Mouse (Mus musculus) thymus, postnatal 14 days (tissue): ENCODE measurements around the gene Mrpl58.

Experiments
- DNase-seq: peaks from one replicate; pipeline ENCODE4 v3.0.0; 2021

The Mrpl58 gene

DNA sequence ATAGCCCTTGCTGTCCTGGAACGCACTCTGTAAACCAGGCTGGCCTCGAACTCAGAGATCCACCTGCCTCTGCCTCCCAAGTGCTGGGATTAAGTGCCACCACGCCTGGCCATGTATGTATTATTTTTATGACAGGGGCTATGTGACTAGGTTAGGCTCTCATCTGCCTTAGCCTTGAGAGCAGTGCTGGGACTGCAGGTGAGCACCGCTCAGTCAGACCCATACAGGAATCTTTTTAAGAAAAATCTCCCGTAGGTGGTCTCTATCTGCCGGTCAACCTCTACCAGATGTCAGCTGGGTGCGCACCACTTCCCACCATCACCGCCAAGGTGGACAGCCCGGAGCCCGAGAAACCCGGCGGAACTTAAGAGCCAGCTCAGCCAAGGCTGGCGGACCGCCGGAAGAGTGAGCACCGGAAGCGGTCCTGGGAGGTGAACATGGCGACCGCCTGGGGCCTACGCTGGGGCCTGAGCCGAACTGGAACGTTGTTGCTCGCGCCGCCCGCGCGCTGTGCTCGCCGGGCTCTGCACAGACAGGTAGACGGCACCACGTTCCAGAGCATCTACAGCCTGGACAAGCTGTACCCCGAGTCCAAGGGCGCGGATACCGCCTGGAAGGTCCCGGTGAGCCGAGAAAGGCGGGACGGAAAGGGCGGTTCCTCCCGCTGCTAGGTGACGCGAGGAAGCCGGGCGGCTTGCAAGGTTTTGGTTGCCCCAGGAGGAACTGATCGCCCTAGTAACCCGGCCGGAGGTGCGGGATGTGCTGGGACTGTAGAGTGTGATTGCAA, at the start of gene Mrpl58:
Gene Mrpl58 (plus strand): TSS at position 415 of the 787 bp plus-strand sequence.
- peak; percentile 86 for DNase-seq

DNA sequence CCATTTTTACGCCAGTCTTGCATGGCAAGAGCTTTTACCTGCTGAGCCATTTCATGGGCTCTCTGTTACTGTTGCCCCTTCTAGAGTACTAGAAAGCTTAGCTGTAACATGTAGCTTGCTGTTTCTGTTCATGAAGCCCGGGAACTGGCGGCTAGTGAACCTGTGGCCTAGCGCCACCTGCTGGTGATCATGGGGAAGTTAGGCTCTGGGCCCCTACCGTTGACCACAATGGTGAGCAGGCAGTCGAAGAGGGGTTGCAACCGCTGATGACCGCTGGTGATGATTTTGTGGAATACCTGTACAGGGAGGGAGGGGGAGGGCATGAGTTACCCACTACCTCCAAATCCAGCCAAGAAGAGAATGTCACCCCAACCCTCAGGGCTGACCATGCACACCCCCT, 49.4 kb upstream of the Mrpl58 start:
- peak; percentile 69 for DNase-seq

DNA sequence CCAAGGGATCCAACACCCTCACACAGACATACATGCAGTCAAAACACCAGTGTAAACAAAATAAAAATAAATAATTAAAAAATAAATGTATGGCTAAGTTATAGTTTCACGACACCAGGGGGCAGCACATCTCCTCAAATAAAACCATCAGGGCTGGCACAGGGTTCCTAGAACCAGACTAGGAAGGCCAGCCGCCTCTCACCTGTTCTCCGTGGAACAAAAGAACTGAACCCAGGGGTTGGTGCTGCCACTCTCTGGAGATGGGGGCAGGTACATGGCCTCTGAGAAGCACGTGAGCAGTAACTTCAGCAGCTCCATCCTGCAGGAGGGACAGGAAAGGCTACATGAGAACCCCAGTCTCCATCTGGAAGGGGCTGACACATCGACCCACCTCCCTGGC, 45.1 kb upstream of the Mrpl58 start:
- peak; percentile 84 for DNase-seq

DNA sequence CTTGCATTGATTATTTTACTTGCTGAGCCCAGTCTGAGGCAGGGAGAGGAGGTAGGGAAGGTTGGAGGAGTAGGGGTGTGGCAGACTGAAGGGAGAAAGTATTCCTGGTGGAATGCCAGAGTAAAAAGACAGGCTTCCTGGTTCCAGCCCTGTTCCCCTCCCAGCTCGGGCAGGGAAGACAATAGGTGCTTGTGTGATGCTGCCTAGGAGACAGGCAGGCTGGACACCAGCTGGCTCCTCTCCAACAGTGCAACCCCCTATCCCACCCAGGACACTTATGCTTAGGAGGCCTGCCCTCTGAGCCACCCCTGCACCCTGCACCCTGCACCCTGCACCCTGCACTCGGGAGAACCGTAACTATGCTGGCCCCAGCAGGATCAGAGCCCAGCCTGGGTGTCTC, 44.3 kb upstream of the Mrpl58 start:
- no peak for DNase-seq

DNA sequence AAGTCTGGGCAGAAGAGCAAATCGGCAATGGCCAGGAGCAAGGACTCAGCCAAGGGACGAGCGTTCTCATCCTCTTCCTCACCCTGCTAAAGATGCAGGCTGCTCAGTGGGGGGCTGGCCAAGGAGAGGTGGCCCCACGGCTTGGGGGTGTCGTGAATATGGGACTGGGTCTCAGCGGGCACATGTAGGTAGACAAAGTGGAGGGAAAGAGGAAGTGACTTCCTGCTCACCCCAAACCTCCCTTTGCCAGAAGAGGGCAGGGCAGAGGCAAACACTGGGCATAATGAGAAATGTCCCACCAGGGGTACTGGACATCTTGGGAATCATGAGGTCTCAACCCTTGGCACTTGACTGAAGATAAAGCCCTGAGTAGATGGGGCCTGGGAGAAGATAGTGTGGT, 43.8 kb upstream of the Mrpl58 start:
- DNase-seq = peak; percentile 70

DNA sequence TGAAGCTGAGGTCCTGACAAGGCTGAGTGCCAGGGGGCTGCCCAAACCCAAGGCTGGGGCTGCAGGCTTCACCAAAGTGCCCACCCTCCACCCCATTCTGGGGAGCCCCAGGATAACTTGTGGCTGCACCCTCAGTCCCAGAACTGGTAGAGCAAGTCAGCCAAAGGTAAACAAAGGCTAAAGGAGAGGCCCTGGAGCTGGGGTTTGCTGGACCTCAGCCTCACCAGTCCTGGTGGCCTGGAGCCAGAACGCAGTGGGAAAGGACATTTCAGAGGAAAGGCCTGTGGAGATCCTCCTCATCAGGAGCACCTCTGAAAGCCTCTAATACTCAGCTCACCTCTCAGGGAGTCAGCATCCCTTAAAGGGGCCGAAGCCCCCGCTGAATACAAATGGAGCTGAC, 39.4 kb upstream of the Mrpl58 start:
- DNase-seq = no peak

DNA sequence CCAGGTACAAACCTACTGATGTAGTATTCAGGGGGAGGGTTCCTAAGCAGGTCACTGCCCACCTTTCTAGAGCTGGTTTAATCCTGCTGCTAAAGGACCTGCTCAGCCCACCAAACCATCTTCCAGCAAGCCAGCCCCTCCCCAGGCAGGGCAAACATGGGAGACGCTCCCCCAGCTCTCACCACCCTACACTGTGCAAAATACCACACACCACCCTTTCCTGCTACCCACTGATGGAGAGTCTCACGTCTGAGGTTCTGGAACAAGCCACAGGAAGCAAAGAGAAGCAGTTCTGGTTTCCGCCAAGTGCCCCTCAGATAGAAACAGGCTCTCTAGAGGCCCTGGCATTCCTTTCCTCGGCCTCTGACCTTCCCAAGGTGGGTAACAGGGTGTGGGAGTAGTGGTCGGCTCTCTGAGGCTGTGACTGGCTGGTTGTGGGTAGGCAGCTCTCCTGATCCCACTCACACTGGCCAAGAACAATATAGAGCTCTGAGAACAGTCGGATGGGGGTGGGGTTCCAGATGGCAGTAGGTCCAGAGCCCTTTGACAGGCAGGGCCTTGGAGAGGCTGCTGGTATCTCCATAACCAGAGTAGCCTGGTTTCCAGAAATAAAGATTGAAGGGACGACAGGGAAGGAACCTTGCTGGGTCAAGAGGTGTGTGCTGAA, 37.4 kb upstream of the Mrpl58 start:
- no peak for DNase-seq

DNA sequence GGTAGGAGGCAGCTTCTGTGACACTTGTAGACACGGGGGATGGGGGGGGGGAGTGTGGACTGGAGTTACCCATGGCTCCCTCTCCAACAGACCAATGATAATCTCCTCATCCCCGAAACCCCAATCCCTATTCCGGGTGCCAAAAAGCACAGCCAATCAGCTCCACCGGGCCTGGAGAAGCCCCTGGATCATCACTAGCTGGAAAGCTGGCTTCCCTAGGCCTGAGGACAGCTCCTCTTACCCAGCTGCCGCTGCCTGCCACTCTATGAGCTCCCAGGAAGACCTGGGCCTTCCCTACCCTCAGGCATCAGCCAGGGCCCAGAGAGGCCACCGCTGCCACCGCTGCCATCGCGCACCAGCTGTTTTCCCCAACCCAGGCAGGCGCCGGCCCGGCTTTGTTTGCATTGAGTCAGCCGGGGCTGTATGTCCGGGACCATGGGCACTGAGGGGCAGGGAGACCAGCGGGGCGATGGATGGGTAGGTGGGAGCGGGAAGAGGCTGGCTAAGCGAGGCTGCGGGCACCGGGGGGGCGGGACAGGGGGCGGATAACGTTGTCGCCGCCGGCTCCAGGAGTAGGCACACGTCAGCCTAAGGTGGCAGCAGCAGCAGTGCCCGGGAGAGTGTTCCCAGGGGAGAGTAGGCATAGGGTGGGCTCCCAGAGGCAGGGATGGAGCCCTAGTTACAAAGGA, 36.7 kb upstream of the Mrpl58 start:
- peak; percentile 53 for DNase-seq

DNA sequence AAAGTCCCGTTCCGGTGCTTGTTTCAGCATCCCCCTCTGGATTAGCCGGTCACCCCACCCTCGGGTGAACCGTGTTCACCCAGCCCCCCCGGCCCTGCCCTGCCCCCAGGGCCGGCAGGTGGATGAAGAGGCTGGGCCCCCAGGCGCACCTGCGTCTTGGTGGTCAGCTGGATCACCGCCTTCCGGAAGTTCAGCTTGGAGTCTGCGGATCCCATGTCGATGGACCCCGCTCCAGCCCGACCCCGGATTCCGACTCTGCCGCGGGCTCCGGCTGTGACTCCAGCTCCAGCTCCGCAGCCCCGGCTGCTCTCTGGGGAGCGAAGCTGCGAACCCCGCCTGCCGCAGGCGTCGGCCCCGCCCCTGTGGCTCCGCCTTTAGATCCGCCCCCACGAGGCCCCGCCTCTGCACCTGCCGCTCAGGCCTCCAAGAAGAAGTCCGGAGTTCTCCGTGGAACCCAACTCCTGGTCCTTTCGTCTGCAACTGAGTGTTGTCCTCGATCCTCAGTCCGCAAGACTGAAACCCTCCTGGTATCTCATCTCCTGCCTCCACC, 36.1 kb upstream of the Mrpl58 start, which contains the start of gene Hid1:
Gene Hid1 (minus strand): TSS at position 362 of the 550 bp plus-strand sequence.
- DNase-seq = peak; percentile 94

DNA sequence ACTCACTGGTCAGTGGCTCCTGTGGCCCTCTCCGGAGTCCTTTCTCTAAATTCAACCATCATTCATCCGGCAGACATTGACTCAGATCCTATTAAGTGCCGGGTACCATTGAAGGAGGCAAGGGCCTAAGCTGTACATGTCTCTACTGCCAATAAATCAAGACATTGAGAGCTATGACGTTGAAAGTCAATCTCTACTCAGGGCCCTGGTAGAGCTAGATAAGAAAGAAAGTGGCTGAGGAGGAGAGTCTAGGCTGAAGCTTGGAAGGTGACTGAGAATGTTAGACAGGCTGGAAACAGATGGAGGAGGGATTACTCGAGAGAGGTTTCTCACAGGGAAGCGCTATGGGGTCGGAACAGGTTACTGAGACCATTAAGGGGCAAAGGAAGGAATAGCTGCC, 33.2 kb upstream of the Mrpl58 start:
- no peak for DNase-seq

DNA sequence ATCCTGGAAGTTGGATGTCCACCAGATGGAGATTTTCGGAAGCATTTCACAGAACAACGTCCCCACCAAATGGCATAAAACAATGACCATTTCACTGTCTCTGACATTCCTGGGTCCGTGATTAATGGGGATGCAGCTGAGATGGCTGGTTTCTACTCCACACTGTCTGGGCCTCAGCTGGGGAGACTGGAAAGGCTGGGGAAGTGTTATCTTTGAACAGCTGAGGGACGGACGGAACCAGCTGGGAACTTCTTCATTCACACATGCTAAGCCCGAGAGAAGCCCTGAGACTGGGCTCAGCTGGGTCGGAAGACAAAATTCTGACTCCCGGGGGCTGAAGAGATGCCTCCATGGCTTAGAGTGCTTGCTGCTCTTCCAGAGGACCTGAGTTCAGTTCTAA, 32.2 kb upstream of the Mrpl58 start:
- DNase-seq = no peak

DNA sequence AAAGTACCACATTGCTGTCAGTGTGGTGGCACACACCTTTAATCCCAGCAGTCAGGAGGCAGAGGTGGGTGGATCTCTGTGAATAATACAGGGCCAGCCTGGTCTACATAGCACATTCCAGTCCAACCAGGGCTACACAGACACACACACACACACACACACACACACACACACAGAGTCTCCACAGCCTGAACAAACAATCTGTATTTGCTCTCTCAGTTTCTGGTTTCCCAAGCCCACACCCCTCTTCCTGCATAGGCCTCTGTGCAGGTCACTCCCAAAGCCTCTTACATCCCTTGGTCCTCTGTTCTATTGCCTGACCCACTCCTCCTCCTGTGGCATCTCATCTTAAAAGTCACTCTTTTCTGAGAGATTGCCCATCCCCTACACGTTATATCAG, 31.5 kb upstream of the Mrpl58 start:
- no peak for DNase-seq

DNA sequence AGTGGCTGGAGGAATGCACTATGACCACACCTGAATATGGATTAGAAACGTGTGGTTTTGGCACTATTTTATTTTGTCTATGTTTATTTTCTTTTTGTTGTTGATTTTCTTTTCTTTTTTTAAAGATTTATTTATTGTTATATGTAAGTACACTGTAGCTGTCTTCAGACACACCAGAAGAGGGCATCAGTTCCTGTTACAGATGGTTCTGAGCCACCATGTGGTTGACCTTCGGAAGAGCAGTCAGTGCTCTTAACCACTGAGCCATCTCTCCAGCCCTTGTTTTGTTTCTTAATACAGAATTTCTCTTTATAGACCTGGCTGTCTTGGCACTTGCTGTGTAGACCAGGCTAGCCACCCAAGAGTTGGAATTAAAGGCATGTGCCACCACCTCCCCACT, 30.8 kb upstream of the Mrpl58 start:
- DNase-seq = no peak

DNA sequence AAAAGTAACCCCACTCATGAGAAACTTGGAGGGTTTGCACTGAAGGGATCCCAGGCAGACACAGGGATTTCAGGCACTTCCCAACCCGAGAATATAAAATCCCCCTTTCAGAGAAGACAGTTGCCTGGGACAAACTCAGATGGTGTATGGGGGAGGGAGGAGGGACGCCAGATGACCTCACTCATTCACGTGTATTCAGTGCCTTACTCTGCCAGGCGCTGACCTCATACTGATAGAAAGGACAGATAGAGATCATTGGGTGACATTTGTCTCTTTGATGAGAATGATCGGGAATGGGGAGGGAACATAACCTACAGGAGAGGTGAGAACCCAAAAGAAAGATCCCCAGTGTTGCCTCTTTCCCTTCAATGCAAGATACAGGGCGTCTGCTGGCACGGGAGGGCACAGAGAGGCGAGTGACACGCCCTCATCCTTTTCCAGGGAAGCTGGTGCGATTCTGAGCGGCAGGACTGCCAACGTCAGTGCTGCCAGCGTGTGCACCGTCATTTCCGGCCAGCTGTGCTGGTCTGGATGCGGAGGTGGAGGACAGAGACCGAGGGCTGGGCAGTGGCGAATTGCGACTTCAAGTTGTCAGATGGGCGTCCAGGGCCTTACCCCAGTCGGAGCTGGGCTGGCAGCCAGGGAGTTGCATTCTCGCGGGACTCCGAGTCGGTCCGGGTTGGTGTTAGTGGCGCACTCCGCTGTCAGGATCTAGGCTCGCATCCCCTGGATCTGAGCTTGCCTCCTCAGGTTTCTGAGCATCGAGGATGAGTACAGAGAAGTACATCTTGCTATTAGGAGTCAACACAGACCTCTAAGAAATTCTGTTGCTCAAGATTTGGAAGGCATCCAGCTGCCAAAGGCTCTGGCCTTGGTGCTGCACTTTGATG, 29.5 kb upstream of the Mrpl58 start:
- DNase-seq = no peak

DNA sequence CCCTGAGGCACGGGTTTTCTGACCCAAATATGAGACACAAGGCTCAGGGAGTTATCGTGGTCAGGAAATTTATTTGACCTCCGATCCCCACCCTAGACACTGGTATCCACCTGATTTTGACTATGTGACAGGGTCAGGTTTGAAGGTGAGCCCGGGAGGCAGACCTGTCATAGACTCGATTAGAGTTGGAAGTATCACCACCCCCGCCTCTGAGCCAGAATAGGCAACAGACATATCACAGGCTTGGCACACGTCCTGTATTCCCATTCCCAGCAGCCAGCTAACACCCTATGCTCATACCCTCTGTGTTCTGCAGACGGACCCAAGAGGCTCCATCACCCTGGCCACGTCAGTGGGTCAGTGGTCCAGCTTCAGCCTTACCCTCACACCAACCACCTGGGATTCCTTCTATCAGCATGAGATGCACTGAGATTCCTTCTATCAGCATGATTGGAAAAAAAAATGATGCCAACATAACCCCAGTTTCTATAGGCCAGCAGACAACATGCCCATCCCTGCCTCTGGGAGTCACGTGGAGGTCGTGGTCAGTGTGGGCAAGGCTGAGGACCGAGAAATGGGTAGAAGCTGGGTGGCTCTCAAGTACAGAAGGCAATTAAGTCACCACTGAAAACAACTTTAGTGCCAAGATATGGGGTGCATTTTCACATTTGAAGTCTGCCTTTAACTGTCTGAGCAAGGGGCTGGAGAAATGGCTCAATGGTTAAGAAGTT, 28.7 kb upstream of the Mrpl58 start:
- no peak for DNase-seq

DNA sequence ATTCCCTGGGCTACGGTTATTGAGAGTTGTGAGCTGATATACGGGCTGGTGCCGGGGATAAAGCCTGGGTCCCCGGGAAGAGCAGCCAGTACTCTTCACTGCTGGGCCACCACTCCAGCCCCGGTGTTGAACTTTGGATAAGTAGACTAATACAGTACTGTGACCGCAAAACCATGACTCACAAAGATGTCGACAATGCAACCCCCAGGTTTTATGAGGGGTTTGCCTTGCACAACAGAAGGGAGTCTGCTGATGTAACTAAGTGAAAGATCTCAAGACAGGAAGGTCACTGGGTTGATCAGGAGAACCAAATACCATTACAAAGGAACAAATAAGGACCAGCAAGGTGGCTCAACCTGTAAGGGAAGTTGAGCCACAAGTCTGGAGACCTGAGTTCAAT, 26.8 kb upstream of the Mrpl58 start:
- no peak for DNase-seq

DNA sequence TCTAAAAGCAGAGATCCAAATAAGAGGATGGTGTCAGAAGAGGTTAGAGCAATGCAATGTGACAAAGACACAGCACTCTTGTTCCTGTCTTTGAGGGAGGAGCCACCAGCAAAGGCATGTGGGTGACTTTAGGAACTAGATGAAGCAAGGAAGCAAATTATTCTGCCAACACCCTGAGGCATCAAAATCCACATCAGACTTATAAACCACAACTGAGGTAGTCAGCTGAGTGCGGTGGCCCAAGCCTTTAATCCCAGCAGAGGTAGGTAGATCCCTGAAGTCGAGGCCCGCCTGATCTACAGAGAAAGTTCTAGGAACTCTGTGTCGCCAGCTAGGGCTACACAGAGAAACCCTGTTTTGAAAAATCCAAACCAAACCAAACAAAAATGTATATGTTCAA, 26.3 kb upstream of the Mrpl58 start:
- no peak for DNase-seq

DNA sequence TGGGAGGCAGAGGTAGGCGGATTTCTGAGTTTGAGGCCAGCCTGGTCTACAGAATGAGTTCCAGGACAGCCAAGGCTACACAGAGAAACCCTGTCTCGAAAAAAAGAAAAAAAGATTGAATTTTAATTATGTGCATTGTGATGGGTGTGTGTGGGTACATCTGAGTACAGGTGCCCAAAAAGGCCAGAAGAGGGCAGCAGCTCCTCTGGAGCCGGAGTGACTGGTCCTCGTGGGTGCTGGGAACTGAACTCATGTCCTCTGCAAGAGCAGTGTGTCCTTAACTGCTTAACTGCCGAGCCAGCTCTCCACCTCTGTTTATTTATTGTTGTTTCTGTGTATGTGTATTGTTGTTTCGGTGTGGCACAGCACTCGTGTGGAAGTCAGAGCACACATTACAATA, 25.7 kb upstream of the Mrpl58 start:
- DNase-seq = no peak

DNA sequence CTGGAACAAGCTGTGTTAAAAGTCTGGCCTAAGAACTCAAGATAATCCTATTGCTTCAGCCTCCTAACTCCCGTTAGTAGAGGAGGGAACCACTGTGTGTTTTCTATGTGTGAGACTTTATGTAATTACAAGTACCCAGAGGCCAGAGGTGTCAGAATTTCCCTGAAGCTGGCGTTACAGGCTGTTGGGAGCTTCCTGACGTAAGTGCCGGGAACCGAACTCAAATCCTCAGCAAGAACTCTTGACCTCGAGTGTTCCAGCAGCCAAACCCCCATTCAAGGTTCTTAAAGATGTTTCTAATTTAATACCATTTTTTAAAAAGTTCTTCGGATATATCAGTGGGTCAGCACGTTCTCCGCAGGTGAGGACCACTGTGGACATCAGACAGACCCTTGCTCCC, 22.3 kb upstream of the Mrpl58 start:
- no peak for DNase-seq

DNA sequence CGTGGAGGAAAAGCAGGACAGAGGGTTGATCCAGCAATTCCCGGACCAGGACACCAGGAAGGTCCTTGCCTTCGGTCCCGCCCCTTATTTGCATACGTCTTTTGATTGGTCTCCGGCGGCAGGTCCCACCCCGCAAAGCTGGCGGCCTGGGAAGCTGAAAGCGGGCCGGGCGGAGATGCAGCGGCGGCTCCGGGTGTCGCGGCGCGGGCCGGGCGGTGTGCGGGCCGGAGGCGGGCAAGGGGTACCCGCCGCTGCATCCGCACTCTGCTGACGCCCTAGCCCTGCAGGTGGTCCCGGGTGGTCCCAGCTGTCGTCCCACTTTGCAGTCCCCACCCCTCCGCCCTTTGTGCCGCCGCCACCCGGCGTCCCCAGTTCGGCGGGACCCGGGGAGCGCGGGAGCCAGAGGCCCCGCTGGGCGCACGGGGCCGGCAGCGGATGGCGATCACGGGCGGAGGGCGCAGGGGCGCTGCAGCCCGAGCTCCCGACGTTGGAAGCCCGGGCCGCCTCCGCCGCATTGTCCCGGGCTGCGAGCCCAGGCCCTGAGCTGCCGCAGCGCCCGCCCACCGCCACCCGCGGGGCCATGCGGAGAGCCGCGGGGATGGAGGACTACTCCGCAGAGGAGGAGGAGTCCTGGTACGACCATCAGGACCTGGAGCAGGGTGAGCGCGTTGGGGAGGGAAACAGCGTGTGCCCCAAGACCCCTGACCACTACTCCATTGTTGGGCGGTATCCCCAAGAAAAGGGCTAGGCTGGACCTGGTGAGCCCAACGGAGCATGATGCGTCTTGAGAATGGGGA, 21.6 kb upstream of the Mrpl58 start, which contains the start of gene Cdr2l:
Gene Cdr2l (plus strand): TSS at position 174 of the 797 bp plus-strand sequence.
- peak; percentile 74 for DNase-seq

DNA sequence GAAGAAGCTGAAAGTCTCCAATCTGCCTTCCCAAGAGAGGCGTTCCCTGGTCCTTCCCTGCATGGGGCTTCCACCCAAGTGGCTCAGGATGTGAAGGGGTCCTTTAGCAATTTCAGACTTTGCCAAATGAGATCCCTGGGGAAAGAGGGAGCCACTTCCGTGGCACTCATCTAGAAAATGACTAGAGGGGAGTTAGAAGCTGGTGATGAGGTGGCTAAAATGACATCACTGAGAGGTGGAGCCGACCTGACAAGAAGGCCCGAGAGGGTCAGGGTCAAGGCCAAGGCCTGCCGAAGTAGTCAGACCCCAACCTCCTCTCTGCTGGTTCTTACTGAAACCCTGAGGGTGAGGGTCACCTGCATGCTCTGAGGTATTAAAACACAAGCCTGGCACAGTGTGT, 20.7 kb upstream of the Mrpl58 start:
- DNase-seq = no peak
